31 mouse cellular contexts compared by ENCODE assay signal in genomic region chr2:54527073-54527472, GRCm38 (mm10).
DNase-seq lines count a peak whose midpoint lies in the region; ATAC-seq lines count a peak whose summit lies in the region.
"Had no signal": no experiment of that assay in that cellular context is flagged by ENCODE, and none has a peak within 500 bp of the region (broad histone marks: within the 10 kb centered on the region; RNA-seq: fewer than 3 reads in every experiment).

No protein-coding gene starts in this region.

- H3K27ac ChIP-seq in forebrain, embryonic 13.5 days = no peak overlapping the region
- no peak overlapping the region for H3K27ac ChIP-seq in forebrain, embryonic 10.5 days
- H3K27ac ChIP-seq in forebrain, embryonic 16.5 days (ENCODE audit: low read length) = no peak overlapping the region
- H3K27ac ChIP-seq: embryonic facial prominence, embryonic 12.5 days; embryonic facial prominence, embryonic 15.5 days; heart, adult 2 months; heart, embryonic 10.5 days; heart, embryonic 13.5 days; hindbrain, embryonic 14.5 days; hindbrain, postnatal 0 days had no signal

- no peak overlapping the region for H3K9ac ChIP-seq in forebrain, embryonic 13.5 days
- H3K9ac ChIP-seq in forebrain, embryonic 16.5 days (replicated peaks; ENCODE audit: low read depth, low read length) = no peak overlapping the region
- H3K9ac ChIP-seq: embryonic facial prominence, embryonic 12.5 days; embryonic facial prominence, embryonic 15.5 days; heart, embryonic 13.5 days; hindbrain, embryonic 14.5 days had no signal

- DNase-seq in forebrain, embryonic 10.5 days (ENCODE audit: extremely low spot score, low spot score) = no peak
- no peak for DNase-seq in frontal cortex, postnatal 36 days (ENCODE audit: low spot score in 2 of 2)
- DNase-seq in T-cell, adult 2 months (ENCODE audit: low spot score) = no peak
- DNase-seq in lung, postnatal 4 days = no peak
- DNase-seq: adrenal gland, adult 8-10 months; adrenal gland, postnatal 25 days; B cell, adult 2 months; cerebellum, adult 11 months; cerebellum, adult 9-11 months; cerebellum, postnatal 25 days; gastrocnemius, postnatal 10 days; gastrocnemius, postnatal 36 days; heart, adult 2 months; heart, postnatal 14 days; heart, postnatal 4 days; kidney, adult 18-20 months had no signal

- ATAC-seq in forebrain, embryonic 13.5 days = peak; percentile 70; the same call in 1 of the 2 replicates
- ATAC-seq in frontal cortex, adult (ENCODE audit: low TSS enrichment) = peak; percentile 80
- peak; percentile 81 for ATAC-seq in forebrain, embryonic 16.5 days
- no peak for ATAC-seq in megakaryocyte, adult 5-6 weeks (ENCODE audit: poor library complexity, severe bottlenecking)
- ATAC-seq: activated CD4-positive, CD25-positive, alpha-beta regulatory T cell, adult 4 months; hindbrain, postnatal 0 days; inflammation-experienced regulatory T-cells, adult 6 months; intestine, embryonic 16.5 days had no signal

- no peaks in the 10 kb centered on the region for H3K4me1 ChIP-seq in forebrain, embryonic 13.5 days
- no peaks in the 10 kb centered on the region for H3K4me1 ChIP-seq in forebrain, embryonic 10.5 days
- H3K4me1 ChIP-seq in forebrain, embryonic 16.5 days (replicated peaks; ENCODE audit: control insufficient read depth, insufficient read depth, low read length) = no peaks in the 10 kb centered on the region
- H3K4me1 ChIP-seq: embryonic facial prominence, embryonic 12.5 days; embryonic facial prominence, embryonic 15.5 days; heart, embryonic 10.5 days; heart, embryonic 13.5 days had no signal

- H3K36me3 ChIP-seq in forebrain, embryonic 13.5 days (ENCODE audit: poor library complexity, severe bottlenecking) = no peaks in the 10 kb centered on the region
- H3K36me3 ChIP-seq in forebrain, embryonic 10.5 days (replicated peaks) = no peaks in the 10 kb centered on the region
- H3K36me3 ChIP-seq in forebrain, embryonic 16.5 days (ENCODE audit: control insufficient read depth, insufficient read depth) = no peaks in the 10 kb centered on the region
- H3K36me3 ChIP-seq: embryonic facial prominence, embryonic 12.5 days; embryonic facial prominence, embryonic 15.5 days; G1E; heart, embryonic 10.5 days; heart, embryonic 13.5 days had no signal

- H3K4me2 ChIP-seq in forebrain, embryonic 13.5 days = no peak overlapping the region
- H3K4me2 ChIP-seq in forebrain, embryonic 16.5 days (ENCODE audit: low read length) = no peak overlapping the region
- H3K4me2 ChIP-seq: embryonic facial prominence, embryonic 12.5 days; embryonic facial prominence, embryonic 15.5 days; heart, embryonic 13.5 days; hindbrain, embryonic 14.5 days had no signal

- H3K9me3 ChIP-seq in forebrain, embryonic 13.5 days (replicated peaks) = no peaks in the 10 kb centered on the region
- no peaks in the 10 kb centered on the region for H3K9me3 ChIP-seq in forebrain, embryonic 10.5 days
- no peaks in the 10 kb centered on the region for H3K9me3 ChIP-seq in forebrain, embryonic 16.5 days (ENCODE audit: control insufficient read depth, low read length)
- H3K9me3 ChIP-seq: embryonic facial prominence, embryonic 12.5 days; embryonic facial prominence, embryonic 15.5 days; G1E; heart, embryonic 10.5 days; heart, embryonic 13.5 days had no signal

- H3K4me3 ChIP-seq in forebrain, embryonic 13.5 days = no peak overlapping the region
- H3K4me3 ChIP-seq in forebrain, embryonic 10.5 days = no peak overlapping the region
- H3K4me3 ChIP-seq in forebrain, embryonic 16.5 days (replicated peaks; ENCODE audit: low read length) = no peak overlapping the region
- H3K4me3 ChIP-seq: embryonic facial prominence, embryonic 12.5 days; embryonic facial prominence, embryonic 15.5 days; heart, adult 2 months; heart, embryonic 10.5 days; heart, embryonic 13.5 days had no signal

- H3K27me3 ChIP-seq in forebrain, embryonic 13.5 days = no peaks in the 10 kb centered on the region
- no peaks in the 10 kb centered on the region for H3K27me3 ChIP-seq in forebrain, embryonic 10.5 days (ENCODE audit: poor library complexity, severe bottlenecking)
- H3K27me3 ChIP-seq in forebrain, embryonic 16.5 days (replicated peaks; ENCODE audit: control insufficient read depth, insufficient read depth, low read length) = no peaks in the 10 kb centered on the region
- H3K27me3 ChIP-seq: CH12.LX; embryonic facial prominence, embryonic 12.5 days; embryonic facial prominence, embryonic 15.5 days; heart, embryonic 13.5 days had no signal

- WGBS in forebrain, embryonic 13.5 days = 74% methylated on average over 3 of the region's 3 CpGs
- 86% methylated on average over 3 of the region's 3 CpGs for WGBS in forebrain, embryonic 10.5 days
- WGBS in forebrain, embryonic 16.5 days = 61% methylated on average over 3 of the region's 3 CpGs
